Mouse (Mus musculus) stomach, postnatal 0 days (tissue): ENCODE results near the gene Scube1. TPM values are rescaled to one million over a fixed set of nuclear protein-coding genes. Genes with fewer than 3 reads are reported as not detected.

Source experiments
- ATAC-seq: fragments of 200-750 bp; cut with Nextera tagmentation; 2 replicates; pipeline ENCODE4 v1.8.0; 2017; ENCODE audit not compliant: low FRiP score, low TSS enrichment
- DNase-seq: peaks from one replicate; pipeline ENCODE4 v3.0.0-alpha.2; 2016; ENCODE audit warnings: low spot score
- H3K27ac ChIP-seq: fragments of 300-500 bp; sonication (generic); replicated peaks from 2 replicates; pipeline ENCODE4 v1.5.1; 2014; ENCODE audit warnings: mild to moderate bottlenecking, control low read depth
- H3K27me3 ChIP-seq: fragments of 300-500 bp; sonication (generic); 2 replicates; pipeline ENCODE4 v1.6.1; 2014; ENCODE audit warnings: low read length; ENCODE audit not compliant: control insufficient read depth, insufficient read depth
- H3K36me3 ChIP-seq: fragments of 300-500 bp; sonication (generic); 2 replicates; pipeline ENCODE4 v1.6.1; 2014; ENCODE audit warnings: low read length, mixed read lengths; ENCODE audit not compliant: control insufficient read depth, insufficient read depth
- H3K4me1 ChIP-seq: fragments of 300-500 bp; sonication (generic); replicated peaks from 2 replicates; pipeline ENCODE4 v1.6.1; 2014; ENCODE audit warnings: antibody characterized with exemption; ENCODE audit not compliant: control insufficient read depth, insufficient read depth
- H3K4me2 ChIP-seq: fragments of 300-500 bp; sonication (generic); replicated peaks from 2 replicates; pipeline ENCODE4 v1.6.1; 2014; ENCODE audit warnings: low read depth, mild to moderate bottlenecking, control low read depth, moderate library complexity
- H3K4me3 ChIP-seq: fragments of 300-500 bp; sonication (generic); 2 replicates; pipeline ENCODE4 v1.5.1; 2014; ENCODE audit warnings: low read depth, low read length, control low read depth
- H3K9ac ChIP-seq: fragments of 300-500 bp; sonication (generic); 2 replicates; pipeline ENCODE4 v1.6.1; 2014; ENCODE audit warnings: mild to moderate bottlenecking, low read length, control low read depth, mixed read lengths
- H3K9me3 ChIP-seq: fragments of 300-500 bp; sonication (generic); 2 replicates; pipeline ENCODE4 v1.6.1; 2016; ENCODE audit warnings: low read length; ENCODE audit not compliant: control insufficient read depth
- CTCF ChIP-seq: IDR thresholded peaks from 2 replicates; pipeline ENCODE4 v1.5.1; 2016; ENCODE audit warnings: antibody characterized with exemption, low read depth, mild to moderate bottlenecking, moderate library complexity
- EP300 ChIP-seq: optimal IDR thresholded peaks from 2 replicates; pipeline ENCODE3; 2016; ENCODE audit warnings: antibody characterized with exemption
- WGBS: fragments of 180-500 bp; shearing (Covaris S2); extraction: QIAGEN DNeasy Blood & Tissue Kit; methylation state at CpG from one replicate; pipeline ENCODE4 v1.1.7; 2014; 5-methylcytosine and 5-hydroxymethylcytosine counted together
- polyA plus RNA-seq: library from polyadenylated mRNA; unstranded; fragments of >200 nt; fragmentation: Nextera tagmentation; extraction: Ambion mirVana; gene quantifications from 2 replicates; pipeline ENCODE4 v1.2.1, GENCODE M21; 2015

The Scube1 gene
- polyA plus RNA-seq, 1 experiment from 2014 or later: 5.0 TPM

GRCm38 (mm10) chr15:83695159-83695558 is 29.7 kb downstream of the Scube1 start:
- DNase-seq: no peak
- Histone ChIP-seq H3K4me1 (0 out of 2 replicates have a peak, but pooled peaks cover 4% of the 10 kb centered on the region), H3K36me3 (no peaks in the 10 kb centered on the region), H3K9ac (no peak overlapping the region), H3K4me3 (no peak overlapping the region), H3K27ac (no peak overlapping the region), H3K27me3 (no peaks in the 10 kb centered on the region), H3K9me3 (no peaks in the 10 kb centered on the region), H3K4me2 (no peak overlapping the region)
- no peak for ATAC-seq
- WGBS: 62% methylated on average over 11 of the region's 11 CpGs
- TF ChIP-seq EP300 (no peak), CTCF (no peak)

- ATAC-seq: peak; percentile 39; the same call in 1 of the 2 replicates
- Histone ChIP-seq H3K4me2 (no peak overlapping the region), H3K9me3 (no peaks in the 10 kb centered on the region), H3K36me3 (no peaks in the 10 kb centered on the region), H3K27ac (no peak overlapping the region; the same call in 1 of the 2 replicates), H3K9ac (no peak overlapping the region), H3K4me3 (no peak overlapping the region), H3K27me3 (no peaks in the 10 kb centered on the region), H3K4me1 (0 out of 2 replicates have a peak, but pooled peaks cover 4% of the 10 kb centered on the region)
- no peak for DNase-seq
- TF ChIP-seq CTCF (no peak), EP300 (no peak)
- WGBS: 43% methylated on average over 8 of the region's 8 CpGs
Measured at GRCm38 (mm10) chr15:83691901-83692361, 32.9 kb downstream of the Scube1 start.

DNA sequence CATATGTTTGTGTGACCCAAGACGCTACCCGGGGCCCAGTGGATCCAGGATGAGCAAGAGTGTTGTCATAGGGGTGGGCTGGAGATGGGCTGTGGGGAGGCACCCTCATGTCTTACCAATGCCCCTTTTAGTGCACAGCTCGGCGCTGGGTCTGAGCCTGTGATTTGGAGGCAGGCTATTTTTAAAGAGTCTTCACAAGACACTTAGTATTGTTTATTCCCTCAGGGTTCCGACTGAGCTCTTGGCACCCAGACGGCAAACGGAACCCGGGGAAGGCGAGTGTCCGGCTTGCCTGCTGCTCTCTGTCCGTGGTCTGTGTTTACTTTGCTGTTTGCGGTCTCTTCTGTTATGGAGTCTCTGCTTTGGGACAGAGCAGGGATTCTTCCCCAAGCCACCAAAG is 34.9 kb downstream of the Scube1 start:
- Histone ChIP-seq H3K27ac (no peak overlapping the region), H3K4me2 (no peak overlapping the region), H3K27me3 (no peaks in the 10 kb centered on the region), H3K4me3 (no peak overlapping the region), H3K36me3 (no peaks in the 10 kb centered on the region), H3K9me3 (no peaks in the 10 kb centered on the region), H3K9ac (no peak overlapping the region), H3K4me1 (0 out of 2 replicates have a peak, but pooled peaks cover 4% of the 10 kb centered on the region)
- no peak for DNase-seq
- no peak for ATAC-seq
- no peak for TF ChIP-seq CTCF
- no peak for TF ChIP-seq EP300
- WGBS: 56% methylated on average over 12 of the region's 12 CpGs

- TF ChIP-seq CTCF: no peak; the same call in 1 of the 2 replicates
- Histone ChIP-seq H3K27ac (no peak overlapping the region), H3K9ac (no peak overlapping the region), H3K4me1 (no peaks in the 10 kb centered on the region), H3K4me2 (no peak overlapping the region), H3K9me3 (no peaks in the 10 kb centered on the region), H3K4me3 (no peak overlapping the region), H3K36me3 (no peaks in the 10 kb centered on the region), H3K27me3 (no peaks in the 10 kb centered on the region)
- 41% methylated on average over 9 of the region's 9 CpGs for WGBS
- ATAC-seq (no peak), DNase-seq (no peak)
Measured at GRCm38 (mm10) chr15:83686601-83687000, 38.2 kb downstream of the Scube1 start.

DNA sequence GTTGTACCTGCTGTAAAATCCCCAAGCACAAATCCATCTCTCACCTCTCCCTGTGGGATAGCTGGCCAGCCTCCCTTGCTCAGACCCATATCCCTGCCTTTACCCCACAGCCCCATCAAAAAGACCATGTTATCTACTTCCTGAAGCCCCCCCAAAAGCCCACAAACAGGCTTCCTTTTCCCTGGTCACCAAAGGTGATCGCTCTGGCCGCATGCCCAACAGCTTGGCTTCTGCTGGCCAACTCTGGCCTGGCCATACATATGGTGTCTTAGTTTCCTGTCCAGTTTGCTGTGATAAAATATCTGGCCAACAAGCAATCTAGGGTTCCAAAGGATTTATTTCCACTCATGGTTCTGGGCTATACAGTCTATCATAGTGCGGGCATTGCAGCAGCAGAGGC is 38.9 kb downstream of the Scube1 start:
- no peak overlapping the region for H3K27ac ChIP-seq
- ATAC-seq (no peak), DNase-seq (no peak)
- no peaks in the 10 kb centered on the region for H3K9me3 ChIP-seq
- WGBS: 85% methylated on average over 3 of the region's 3 CpGs
- no peak overlapping the region for H3K4me2 ChIP-seq
- H3K4me1 ChIP-seq: no peaks in the 10 kb centered on the region
- no peaks in the 10 kb centered on the region for H3K27me3 ChIP-seq
- no peak overlapping the region for H3K4me3 ChIP-seq
- H3K9ac ChIP-seq: no peak overlapping the region
- no peaks in the 10 kb centered on the region for H3K36me3 ChIP-seq
- TF ChIP-seq CTCF (no peak), EP300 (no peak)

- H3K27ac ChIP-seq: peak overlapping the region; percentile 56
- no peaks in the 10 kb centered on the region for H3K36me3 ChIP-seq
- H3K4me1 ChIP-seq: peaks cover 5% of the 10 kb centered on the region
- no peaks in the 10 kb centered on the region for H3K27me3 ChIP-seq
- no peaks in the 10 kb centered on the region for H3K9me3 ChIP-seq
- no peak overlapping the region for H3K4me3 ChIP-seq
- no peak overlapping the region for H3K4me2 ChIP-seq
- WGBS: 32% methylated on average over 15 of the region's 15 CpGs
- ATAC-seq (peak; percentile 59; the same call in 1 of the 2 replicates), DNase-seq (no peak)
- peak; percentile 45 for TF ChIP-seq CTCF
- no peak for TF ChIP-seq EP300
- H3K9ac ChIP-seq: no peak overlapping the region
Measured at GRCm38 (mm10) chr15:83683051-83683561, 41.7 kb downstream of the Scube1 start.
